Mouse (Mus musculus): Measurements from ENCODE around the gene Sox11.

Sox11 gene

GRCm38 (mm10) chr12:27336336-27336735 is 6.0 kb downstream of the Sox11 start:
- no peak for DNase-seq (ENCODE audit: low read depth, low spot score)

GRCm38 (mm10) chr12:27335356-27336055 is 6.9 kb downstream of the Sox11 start:
- no peak for DNase-seq (ENCODE audit: low read depth, low spot score)

GRCm38 (mm10) chr12:27333590-27333989 is 8.8 kb downstream of the Sox11 start:
- no peak for DNase-seq (ENCODE audit: low read depth, low spot score)

GRCm38 (mm10) chr12:27323423-27323822 is 19.0 kb downstream of the Sox11 start:
- DNase-seq (ENCODE audit: low read depth, low spot score) = no peak

- no peak for DNase-seq (ENCODE audit: low read depth, low spot score)
Measured at GRCm38 (mm10) chr12:27320705-27321104, 21.7 kb downstream of the Sox11 start.

GRCm38 (mm10) chr12:27312985-27313384 is 29.4 kb downstream of the Sox11 start:
- DNase-seq (ENCODE audit: low read depth, low spot score) = no peak

GRCm38 (mm10) chr12:27311854-27312466 is 30.4 kb downstream of the Sox11 start:
- DNase-seq (ENCODE audit: low read depth, low spot score) = no peak

GRCm38 (mm10) chr12:27311316-27311832 is 31.0 kb downstream of the Sox11 start:
- no peak for DNase-seq (ENCODE audit: low read depth, low spot score)

- no peak for DNase-seq (ENCODE audit: low read depth, low spot score)
Measured at GRCm38 (mm10) chr12:27310703-27311102, 31.7 kb downstream of the Sox11 start.

GRCm38 (mm10) chr12:27309969-27310368 is 32.4 kb downstream of the Sox11 start:
- DNase-seq (ENCODE audit: low read depth, low spot score) = no peak

GRCm38 (mm10) chr12:27304713-27305437 is 37.5 kb downstream of the Sox11 start:
- no peak for DNase-seq (ENCODE audit: low read depth, low spot score)

- no peak for DNase-seq (ENCODE audit: low read depth, low spot score)
Measured at GRCm38 (mm10) chr12:27303190-27303589, 39.2 kb downstream of the Sox11 start.

- DNase-seq (ENCODE audit: low read depth, low spot score) = no peak
Measured at GRCm38 (mm10) chr12:27298721-27299120, 43.7 kb downstream of the Sox11 start.

- no peak for DNase-seq (ENCODE audit: low read depth, low spot score)
Measured at GRCm38 (mm10) chr12:27294191-27294590, 48.2 kb downstream of the Sox11 start.

GRCm38 (mm10) chr12:27293736-27294135 is 48.6 kb downstream of the Sox11 start:
- DNase-seq (ENCODE audit: low read depth, low spot score) = no peak

- DNase-seq (ENCODE audit: low read depth, low spot score) = no peak
Measured at GRCm38 (mm10) chr12:27293208-27293607, 49.2 kb downstream of the Sox11 start.
